Mouse (Mus musculus): Measurements from ENCODE around the gene Slc25a5. TPM values are rescaled to one million over a fixed set of nuclear protein-coding genes. Genes with fewer than 3 reads are reported as not detected.

The Slc25a5 gene
- 286 TPM for total RNA-seq (2023)

DNA sequence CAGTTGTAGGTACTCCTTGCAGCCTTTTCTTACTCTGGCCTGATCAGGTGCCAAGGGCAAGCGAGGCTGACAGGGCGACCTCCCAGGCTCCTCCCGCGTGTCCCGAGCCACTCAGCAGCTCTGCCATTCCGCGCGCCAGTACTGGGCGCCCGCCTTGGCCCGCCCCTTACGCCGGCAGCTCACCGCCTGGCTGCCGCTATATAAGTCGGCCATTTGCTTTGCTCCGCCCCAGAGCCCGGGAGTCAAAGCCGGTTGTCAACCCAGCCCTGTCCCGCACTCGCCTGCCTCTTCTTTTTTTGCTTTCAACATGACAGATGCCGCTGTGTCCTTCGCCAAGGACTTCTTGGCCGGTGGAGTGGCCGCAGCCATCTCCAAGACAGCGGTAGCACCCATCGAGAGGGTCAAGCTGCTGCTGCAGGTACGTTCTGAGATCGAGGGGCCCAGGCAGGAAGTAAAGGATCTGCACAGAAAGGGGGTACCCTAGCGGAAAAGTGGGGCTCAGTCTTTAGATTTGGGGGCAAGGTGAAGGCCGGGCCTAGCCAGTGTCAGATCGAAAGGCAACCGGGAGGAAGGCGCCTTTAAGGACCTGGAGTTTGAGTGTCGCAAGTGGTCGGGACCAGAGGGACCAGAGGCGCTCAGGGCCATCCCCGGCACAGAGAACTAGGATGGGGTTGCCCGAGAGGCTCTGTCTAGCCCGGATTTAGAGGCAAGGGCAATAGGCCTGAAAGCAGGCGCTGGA lies at the start of gene Slc25a5:
Slc25a5 (plus strand) TSS at position 228 of the 739 bp plus-strand sequence.

Other genes starting within 250 kb of the Slc25a5 start
- 47.5 TPM for gene Pgrmc1, start 197.4 kb upstream of the Slc25a5 start, total RNA-seq (2023)
- gene Akap17b, start 150.3 kb upstream of the Slc25a5 start, total RNA-seq (2023), result 2.1 TPM
- gene Slc25a43, start 52.0 kb upstream of the Slc25a5 start, total RNA-seq (2023), result not detected
- 65.4 TPM for gene Ube2a, start 78.2 kb downstream of the Slc25a5 start, total RNA-seq (2023)
- 44.4 TPM for gene C330007P06Rik, start 78.5 kb downstream of the Slc25a5 start, total RNA-seq (2023)
- gene Nkrf, start 107.2 kb downstream of the Slc25a5 start, total RNA-seq (2023), result 14.2 TPM
- 137 TPM for gene Sept6, start 196.1 kb downstream of the Slc25a5 start, total RNA-seq (2023)

All from CD4-positive naive resting alpha-beta T cell, adult 76 days (primary cell).